Mouse (Mus musculus) heart, postnatal 10 days (tissue): Measurements from ENCODE around the gene Spryd7. TPM values are rescaled to one million over a fixed set of nuclear protein-coding genes. Genes with fewer than 3 reads are reported as not detected.
"Not testable (repeated sequence)": the region's sequence is repeated elsewhere in the genome, so short reads cannot be mapped to it uniquely, and the experiment has no call there.

ENCODE experiments used
- DNase-seq, 2 experiments: peaks; one replicate each; pipeline ENCODE4 v3.0.0; 2021
- intact Hi-C: fragments of 180-260 bp; cut with DNase I; formaldehyde crosslinking; loops from one replicate; pipeline ENCODE4 v1.15.1; 2025
- total RNA-seq, 2 experiments: library from RNA; stranded (reverse); gene quantifications; 2 replicates each; pipeline ENCODE4 v1.2.3; 2021

Spryd7 gene
- total RNA-seq, 2 experiments from 2014 or later, result 46.6 to 48.7 TPM

GRCm38 (mm10) chr14:61537772-61538171, 18.9 kb downstream of the Spryd7 start:
- intact Hi-C loops, DNase-seq: not testable (repeated sequence)

GRCm38 (mm10) chr14:61536631-61537264, 19.9 kb downstream of the Spryd7 start:
- intact Hi-C loops, result no loop called here
- DNase-seq, result peak in 1 of 2 experiments; percentile 22

- intact Hi-C loops, result no loop called here
- DNase-seq, result no peak
Measured at GRCm38 (mm10) chr14:61535811-61536210, 20.9 kb downstream of the Spryd7 start.

DNA sequence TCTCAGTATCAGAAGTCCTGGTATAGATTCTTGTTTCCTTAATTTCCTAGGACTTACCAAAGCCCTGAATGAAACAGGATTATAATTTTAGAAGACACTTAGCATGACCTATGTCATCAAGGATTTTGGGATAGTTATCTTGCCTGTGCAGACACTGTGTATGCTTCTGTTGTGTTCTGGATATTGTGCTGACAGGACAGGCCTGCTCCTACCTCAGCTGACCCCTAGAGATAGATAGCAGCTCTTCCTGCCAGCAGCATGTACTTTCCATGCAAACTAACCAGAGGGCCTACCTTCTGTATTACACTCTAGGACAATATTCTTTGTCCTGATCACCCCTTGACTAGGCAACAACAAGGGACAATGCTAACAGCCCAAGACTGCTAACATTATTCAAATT, 25.7 kb downstream of the Spryd7 start:
- peak; percentile 43 to 56 for DNase-seq
- intact Hi-C loops, result no loop called here

- DNase-seq, result no peak
- intact Hi-C loops, result no loop called here
Measured at GRCm38 (mm10) chr14:61530396-61530795, 26.3 kb downstream of the Spryd7 start.

GRCm38 (mm10) chr14:61529533-61529932, 27.2 kb downstream of the Spryd7 start:
- intact Hi-C loops, result no loop called here
- DNase-seq, result no peak

- intact Hi-C loops, result no loop called here
- DNase-seq, result no peak
Measured at GRCm38 (mm10) chr14:61526006-61526405, 30.7 kb downstream of the Spryd7 start.

DNA sequence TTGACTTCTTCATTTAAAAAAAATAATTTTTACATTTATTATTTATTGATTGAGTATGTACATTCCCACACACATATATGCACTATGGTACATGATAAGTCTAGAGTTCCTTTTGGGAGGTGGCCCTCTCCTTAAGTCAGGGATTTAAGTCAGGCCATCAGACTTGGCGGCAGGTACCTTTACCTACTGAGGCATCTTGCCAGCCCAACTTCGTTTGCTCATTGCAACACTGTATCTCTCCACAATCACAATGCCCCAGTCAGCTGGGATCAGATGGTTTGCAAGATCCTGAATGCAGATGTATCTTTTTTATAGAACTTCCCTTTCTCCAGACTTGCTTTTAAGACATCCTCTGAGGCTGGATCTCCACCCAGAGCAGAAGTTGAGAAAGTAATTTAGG, 32.9 kb downstream of the Spryd7 start:
- intact Hi-C loops, result no loop called here
- DNase-seq, result no peak

- intact Hi-C loops, result no loop called here
- DNase-seq, result no peak
Measured at GRCm38 (mm10) chr14:61518659-61519480, 37.8 kb downstream of the Spryd7 start.

DNA sequence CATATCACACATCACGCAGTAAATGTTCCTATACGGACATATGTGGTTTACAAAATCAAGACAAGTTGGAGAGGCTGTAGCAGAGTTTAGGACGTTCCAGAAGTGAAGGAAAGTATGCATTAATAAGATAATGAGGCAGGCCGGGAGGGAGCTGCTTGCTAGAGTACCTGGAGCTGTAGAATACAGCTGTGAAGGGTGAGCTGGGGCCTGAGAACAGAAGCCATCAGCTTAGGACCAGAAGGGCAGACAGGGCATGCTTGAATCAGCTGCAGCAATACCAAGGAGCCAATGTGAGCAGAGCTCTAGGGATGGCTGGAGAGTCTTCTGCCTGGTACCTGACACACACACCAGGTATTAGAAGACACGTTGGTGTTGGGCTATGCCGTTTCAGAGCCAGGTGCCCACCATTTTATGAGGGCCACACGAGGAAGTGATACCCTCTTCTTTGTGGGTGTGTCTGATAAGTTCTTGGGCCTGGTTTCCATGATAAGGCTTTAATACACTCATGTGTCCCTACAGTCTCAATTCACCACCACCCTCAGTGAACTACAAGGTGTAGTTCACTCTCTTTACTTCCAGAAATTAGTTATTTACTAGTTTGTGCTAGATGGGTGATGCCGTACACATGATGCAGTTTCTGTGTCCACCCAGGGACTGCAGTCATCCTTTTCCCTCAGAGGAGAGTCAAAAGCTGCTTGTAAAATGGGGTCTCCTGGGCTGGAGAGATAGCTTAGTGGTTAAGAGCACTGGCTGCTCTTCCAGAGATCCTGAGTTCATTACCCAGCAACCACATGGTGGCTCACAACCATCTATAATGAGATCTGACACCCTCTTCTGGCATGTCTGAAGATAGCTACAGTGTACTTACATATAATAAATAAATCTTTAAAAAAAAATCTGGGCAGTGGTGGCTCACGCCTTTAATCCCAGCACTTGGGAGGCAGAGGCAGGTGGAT, 39.9 kb downstream of the Spryd7 start:
- intact Hi-C loops, result no loop called here
- DNase-seq, result no peak

DNA sequence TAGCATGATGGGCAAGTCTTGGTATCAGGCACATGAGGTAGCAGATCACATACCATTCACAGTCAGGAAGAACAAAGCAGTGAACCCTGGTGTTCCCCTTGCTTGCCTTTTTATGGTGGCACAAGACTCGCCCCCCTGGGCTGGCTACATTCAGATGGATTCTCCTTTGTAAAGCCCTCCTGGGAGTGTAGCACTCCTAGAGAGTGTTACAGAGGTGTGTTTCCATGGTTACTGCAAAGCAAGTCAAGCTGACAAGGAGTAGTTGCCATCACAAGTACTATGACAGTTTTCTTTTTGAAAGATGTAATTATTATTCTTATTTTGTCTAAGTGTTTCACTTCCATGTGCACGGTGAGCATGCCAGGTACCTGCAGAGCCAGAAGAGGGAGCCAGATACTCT, 45.2 kb downstream of the Spryd7 start:
- no peak for DNase-seq
- intact Hi-C loops, result no loop called here

- intact Hi-C loops, result loop anchor here (1.0 to 5.0 kb wide), 2 partner anchors 56 to 167 kb away; no protein-coding TSS in a partner anchor
- DNase-seq, result peak; percentile 82 to 85
Measured at GRCm38 (mm10) chr14:61497716-61498490, 58.8 kb downstream of the Spryd7 start.

GRCm38 (mm10) chr14:61493511-61494135, 63.1 kb downstream of the Spryd7 start:
- DNase-seq, result peak; percentile 5 to 15
- intact Hi-C loops, result no loop called here

Other genes with a start within 250 kb of the Spryd7 start
- under 1 TPM; 0.45 to 0.97 TPM for gene Arl11, start 247.1 kb downstream of the Spryd7 start, total RNA-seq
- 1 to 10 TPM; 1.9 to 2.1 TPM for gene Ebpl, start 196.4 kb downstream of the Spryd7 start, total RNA-seq
- gene Kpna3, start 117.0 kb downstream of the Spryd7 start, total RNA-seq, result 10 to 100 TPM; 37.7 to 47.8 TPM
- gene Trim13, start 41.4 kb upstream of the Spryd7 start, total RNA-seq, result 10 to 100 TPM in 1 of 2 experiments, 1 to 10 TPM in 1; 9.0 to 13.2 TPM
- gene Kcnrg, start 50.6 kb upstream of the Spryd7 start, total RNA-seq, result under 1 TPM; 0.32 to 0.43 TPM